Mouse (Mus musculus) ovary, adult 18-20 months (tissue): Measurements from ENCODE around the gene E130114P18Rik.

Experiments
- DNase-seq: peaks from one replicate; pipeline ENCODE4 v3.0.0; 2022; ENCODE audit warnings: low spot score, mixed read lengths

E130114P18Rik gene

DNA sequence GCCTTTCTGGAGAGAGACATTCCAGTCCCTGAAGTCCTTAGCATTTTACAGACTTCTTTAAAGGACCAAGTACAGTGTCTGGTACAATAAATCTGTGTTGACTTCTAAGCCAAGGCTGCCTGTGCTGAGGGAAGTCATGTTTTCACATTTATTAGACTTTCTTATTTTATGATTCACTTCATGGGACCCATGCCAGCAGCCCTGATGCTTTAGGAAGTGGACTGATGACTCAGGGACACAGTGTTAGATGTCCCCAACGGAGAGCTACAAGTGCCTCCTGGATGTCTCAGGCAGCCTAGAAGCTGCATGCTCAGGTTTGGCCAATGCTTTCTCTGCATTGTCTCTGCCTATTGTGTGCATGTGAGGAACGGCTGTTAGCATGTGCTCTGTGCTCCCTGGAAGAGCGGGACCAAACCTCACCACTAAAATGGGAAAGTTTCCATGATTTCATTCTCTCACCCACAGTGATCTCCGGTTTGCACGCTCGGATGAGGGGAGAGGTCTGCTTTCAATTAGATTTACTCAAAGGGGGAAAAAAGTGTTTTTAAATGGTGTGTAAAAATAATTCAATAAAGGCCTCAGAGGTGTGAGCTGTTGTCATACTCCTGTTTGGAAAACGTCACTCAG, 82.4 kb downstream of the E130114P18Rik start:
- DNase-seq, result no peak

DNA sequence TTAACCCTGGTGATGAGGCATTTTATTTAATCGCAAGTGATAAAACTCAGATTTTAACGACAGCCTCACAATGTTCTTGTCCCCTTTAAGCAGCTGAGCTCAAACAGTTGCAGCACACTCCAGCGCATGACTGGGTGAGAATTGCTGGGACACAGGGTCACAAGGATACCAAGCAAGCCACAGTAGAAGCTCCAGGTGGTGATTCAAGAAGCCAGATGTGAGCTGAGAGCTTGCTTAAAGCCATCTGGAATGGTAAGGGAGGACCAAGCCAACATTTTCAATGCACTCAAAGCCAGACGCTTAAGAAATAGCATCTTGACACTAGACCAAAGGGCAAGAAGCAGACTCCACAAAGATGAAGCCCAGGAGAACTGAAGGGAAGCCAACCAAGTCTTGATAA, 83.9 kb downstream of the E130114P18Rik start:
- DNase-seq, result no peak

DNA sequence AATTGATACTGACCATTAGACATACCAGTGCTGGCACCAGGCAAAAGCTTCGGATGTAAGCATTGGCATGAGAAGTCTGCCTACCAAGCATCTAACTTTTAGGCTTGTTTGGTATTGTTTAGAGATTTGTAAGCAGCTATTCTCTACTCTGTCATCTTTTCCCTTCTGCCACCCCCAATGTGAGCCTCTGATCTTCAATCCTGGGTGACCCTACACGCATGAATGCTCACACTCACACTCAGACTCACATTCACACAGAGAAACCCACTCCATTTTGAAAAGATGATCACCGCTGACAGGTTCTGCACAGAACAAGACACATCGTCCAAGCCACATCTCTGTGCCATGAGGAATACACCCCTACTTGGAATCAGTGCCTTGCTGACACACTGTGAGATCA, 84.8 kb downstream of the E130114P18Rik start:
- DNase-seq, result no peak

- no peak for DNase-seq
Observed at GRCm38 (mm10) chr4:97690384-97690766, 87.5 kb downstream of the E130114P18Rik start.

DNA sequence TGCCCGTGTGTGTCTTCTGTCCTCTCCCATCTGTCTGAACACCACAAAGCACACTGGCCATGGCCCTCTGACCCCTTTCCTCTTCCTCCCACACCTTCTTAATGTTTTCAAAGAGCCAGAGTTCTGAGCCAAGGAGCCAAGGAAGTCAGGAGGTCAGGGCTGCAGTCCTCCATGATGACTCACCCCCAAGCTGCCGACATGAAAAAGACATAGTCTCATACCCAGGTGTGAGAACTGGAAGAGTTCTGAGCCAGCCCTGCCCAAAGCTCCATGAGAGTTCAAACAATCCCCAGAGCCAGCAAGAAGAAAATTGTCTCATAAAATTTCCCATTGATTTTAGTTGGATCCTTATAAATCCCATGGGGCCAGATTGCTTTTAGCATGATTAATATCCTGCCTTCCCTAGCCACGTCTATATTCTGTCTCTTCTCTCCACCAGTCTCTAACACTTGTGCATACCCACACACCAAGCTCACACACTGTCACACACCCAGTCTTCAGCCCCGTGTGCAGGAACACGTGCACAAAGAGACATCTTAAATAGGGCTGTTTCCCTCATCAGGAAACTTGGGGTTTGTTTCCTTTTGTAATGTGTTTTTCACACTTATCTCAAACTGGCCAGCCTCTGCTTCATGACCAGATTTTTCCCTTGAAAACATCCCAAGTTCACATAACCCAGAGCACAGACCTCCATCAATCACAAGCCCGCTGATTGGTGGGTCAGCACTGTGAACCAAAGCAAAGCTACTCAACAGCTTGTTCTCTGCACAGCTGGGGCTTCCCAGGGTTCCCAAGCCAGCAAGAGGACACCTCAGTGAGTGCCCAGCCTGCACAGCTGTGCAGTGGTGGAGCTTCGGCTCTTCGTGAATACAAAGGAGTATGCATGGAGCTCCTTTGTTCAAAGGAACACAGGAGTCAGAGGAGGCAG, 88.2 kb downstream of the E130114P18Rik start:
- peak; percentile 63 for DNase-seq

GRCm38 (mm10) chr4:97686020-97686419, 91.9 kb downstream of the E130114P18Rik start:
- no peak for DNase-seq

DNA sequence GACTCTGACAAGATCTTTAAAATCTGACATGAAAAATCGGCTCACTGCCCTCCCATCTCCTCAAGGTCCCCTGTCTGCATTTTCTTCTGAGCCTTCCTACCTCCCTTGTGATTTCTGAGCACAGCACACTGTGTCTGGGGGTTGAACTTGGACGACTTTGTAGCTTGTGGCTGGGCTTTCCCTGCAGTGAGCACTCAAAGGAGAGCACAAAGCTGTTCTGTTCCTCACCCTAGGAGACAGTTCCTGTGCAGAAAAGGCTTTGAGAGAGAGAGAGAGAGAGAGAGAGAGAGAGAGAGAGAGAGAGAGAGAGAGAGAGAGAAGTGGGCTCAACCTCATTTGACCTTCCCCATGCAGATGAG, 101.3 kb downstream of the E130114P18Rik start:
- no peak for DNase-seq

- DNase-seq, result no peak
Observed at GRCm38 (mm10) chr4:97675741-97676578, 101.9 kb downstream of the E130114P18Rik start.

DNA sequence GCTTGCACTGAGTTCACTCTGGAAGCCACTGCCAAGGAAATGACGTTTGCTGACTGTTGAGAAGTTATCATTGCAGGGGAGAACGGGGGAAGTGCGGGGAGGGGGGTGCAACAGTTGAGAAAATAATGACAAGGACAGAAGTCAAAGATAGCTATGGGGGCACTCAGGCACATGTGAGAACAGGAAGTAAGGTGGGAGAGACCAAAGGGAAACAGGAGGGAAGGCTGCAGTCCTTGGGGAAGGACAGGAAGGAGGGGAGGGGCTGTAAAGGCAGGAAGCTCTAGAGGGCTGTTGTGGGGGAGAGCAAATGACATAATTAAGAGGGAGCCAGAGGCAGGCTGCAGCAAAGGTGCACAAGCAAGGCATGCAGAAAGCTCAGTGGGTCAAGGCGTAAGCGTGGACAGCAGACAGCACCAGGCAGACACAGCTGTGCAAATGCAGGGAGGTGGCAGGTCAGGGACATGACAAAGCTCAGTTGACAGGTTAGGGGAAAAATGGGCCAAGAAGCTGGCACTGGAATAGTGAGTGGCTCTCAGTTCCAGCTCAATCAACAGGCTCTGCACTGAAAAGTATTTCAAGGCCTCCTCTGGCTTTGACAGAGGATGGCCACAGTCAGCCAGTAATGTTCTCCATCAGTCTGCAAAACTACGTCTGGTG, 103.9 kb downstream of the E130114P18Rik start:
- no peak for DNase-seq

GRCm38 (mm10) chr4:97672501-97672900, 105.4 kb downstream of the E130114P18Rik start:
- no peak for DNase-seq

DNA sequence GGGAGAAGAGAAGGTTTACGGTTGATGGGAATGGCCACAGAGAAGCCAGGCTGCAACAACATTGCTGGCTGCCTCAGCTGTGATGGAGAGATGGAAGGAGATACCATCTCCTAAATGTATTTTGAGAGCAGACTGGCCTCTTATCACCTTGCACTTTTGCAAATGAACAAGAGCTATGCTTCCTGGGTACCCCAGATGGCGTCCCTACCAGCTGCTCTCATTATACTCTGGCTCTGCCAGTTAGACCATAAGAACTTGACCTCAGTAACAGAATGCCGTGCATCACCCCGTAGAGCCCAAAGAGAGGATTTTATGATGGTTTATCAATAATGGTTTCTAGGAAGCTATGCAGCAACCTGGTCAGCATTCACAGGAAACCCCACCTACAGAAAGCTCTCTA, 106.0 kb downstream of the E130114P18Rik start:
- no peak for DNase-seq

DNA sequence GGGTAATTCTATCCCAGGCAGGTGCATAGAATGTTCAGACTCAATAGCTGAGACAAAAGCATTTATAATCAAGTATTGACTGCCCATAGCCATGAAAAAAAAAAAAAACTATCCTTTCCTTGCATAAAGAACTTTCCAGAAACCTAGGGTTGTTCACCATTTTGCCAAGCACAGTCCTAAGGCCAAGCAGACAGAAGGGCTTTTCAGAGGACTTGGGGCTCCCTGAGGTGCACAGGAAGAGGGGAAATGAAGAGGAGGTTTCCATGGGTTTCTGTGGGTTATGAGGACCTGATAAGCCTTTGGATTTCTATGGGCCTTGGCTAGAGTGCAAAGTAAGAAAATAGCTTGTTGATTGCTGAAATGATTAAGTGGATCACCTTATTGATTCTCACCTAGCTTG, 107.5 kb downstream of the E130114P18Rik start:
- no peak for DNase-seq

- DNase-seq, result no peak
Observed at GRCm38 (mm10) chr4:97669808-97670207, 108.1 kb downstream of the E130114P18Rik start.

GRCm38 (mm10) chr4:97665428-97665755, 112.5 kb downstream of the E130114P18Rik start:
- no peak for DNase-seq

DNA sequence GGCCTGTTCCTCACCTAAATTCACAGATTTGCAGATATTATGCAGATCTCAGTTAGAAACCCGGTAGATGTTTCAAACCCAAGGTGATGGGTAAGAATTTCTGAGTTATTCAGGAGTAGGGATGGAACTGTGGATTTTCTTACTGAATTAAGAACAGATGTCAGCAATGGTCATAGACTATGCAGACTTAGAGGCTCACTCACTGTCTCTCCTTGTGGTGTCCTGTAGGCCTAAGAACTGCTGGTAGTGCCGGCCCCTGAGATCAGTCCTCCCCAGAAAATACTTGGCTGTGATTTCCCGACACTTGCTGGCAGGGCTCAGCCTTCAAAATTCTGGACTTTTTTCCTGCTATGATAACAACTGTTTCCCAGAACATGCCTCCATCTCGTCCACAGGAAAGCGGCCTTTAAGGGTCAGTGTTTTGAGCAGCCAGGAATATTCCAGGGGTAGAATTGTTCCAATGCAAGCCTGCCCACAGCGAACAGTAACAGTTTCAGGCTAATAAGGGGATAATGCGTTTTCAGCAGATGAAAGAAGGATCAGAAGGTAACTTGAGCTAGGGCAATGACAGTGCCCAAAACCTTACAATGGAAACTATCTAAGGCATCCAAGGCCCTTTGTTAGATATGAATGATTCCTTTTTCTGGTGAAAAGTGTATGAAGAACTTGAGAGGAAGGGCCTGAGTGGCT, 113.0 kb downstream of the E130114P18Rik start:
- DNase-seq, result no peak

DNA sequence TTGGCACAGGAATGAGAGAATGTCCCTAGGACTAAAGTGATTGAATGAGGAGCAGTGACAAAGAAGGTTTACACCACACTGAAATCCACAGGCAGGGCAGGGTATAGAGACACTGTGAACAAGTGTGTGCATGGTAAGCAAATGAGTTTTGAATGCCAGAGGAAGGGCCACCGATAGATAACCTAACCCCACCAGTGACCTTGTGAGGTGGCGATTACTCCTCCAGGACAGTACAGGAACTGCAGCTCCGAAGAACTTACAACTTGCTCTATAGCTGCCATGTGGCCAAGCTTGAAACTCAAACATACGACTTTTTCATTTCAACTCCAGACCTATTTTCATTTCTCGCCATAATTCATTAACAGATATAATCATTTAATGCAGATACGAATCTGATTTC, 114.0 kb downstream of the E130114P18Rik start:
- DNase-seq, result no peak

DNA sequence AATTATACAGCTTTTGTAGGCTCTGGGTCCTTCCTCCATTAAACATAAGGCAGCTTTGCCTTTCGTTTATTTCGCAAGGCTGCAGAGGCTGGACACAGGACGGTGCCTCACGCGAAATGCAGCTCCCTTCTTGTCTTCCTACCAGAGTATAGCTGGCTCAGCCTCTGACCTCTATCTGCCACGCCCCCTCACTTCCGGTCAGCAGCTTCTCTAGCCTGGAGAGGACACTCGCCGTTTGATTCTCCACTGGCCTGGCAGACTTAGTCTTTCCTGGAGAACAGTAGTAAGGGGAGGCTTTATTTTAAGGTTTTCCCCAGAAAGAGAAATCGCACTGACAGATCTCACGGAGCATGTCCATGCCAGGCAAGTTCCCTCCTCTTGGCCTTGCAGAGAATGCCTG, 115.0 kb downstream of the E130114P18Rik start:
- DNase-seq, result no peak

DNA sequence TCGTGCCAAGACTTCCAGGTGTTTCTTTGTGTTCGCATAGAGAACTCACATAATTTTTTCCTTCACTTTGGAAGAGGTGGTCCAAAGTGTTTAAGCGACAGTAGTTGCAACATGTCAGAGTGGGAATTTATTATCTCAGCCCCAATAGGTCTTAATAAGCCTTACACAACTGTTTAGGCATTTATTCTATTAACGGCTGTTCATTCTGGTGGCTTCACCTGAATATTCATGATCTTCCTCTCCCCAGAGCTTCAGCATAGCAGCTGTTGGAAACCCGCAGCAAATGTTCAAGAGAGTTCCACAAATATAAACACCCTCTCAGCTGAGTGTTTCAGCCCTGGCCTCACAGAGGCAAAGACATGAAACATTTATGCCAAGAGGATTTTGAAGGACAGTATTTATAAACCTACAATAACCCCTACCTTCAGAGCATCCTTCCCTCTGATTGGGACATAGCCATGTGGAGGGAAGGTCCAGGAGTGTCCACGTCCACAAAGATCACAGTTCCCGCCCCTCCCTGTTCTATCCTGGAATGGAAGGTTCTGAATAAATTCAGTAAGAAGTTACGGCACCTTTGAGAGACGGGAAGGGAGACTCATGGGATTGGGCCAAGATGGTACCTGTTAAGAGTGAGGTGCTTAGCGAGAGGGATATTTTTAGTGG, 116.1 kb downstream of the E130114P18Rik start:
- no peak for DNase-seq

- DNase-seq, result no peak
Observed at GRCm38 (mm10) chr4:97657586-97657985, 120.3 kb downstream of the E130114P18Rik start.

DNA sequence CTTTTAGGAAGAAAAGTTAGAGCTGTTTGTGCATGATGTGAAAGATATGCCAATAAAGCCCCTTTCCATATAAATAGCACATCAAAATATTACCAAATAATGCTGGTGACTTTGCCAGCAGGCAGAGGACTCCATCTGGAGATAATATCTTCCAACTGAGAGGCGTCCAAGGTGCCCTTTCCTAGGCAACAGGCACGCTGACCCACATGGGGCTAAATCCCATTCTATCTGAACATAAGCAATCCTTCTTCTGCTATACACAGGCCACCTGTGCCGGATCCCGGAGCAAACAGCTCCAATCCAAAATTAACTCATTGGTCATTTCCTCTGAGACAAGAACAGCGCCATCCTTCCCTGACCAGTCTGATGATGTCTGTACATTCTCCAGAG, 128.3 kb downstream of the E130114P18Rik start:
- DNase-seq, result no peak
